Mouse (Mus musculus): Measurements from ENCODE around the gene Arhgap8. TPM values are rescaled to one million over a fixed set of nuclear protein-coding genes. Genes with fewer than 3 reads are reported as not detected.

The Arhgap8 gene
- total and polyA plus RNA-seq, 3 experiments = not detected

DNA sequence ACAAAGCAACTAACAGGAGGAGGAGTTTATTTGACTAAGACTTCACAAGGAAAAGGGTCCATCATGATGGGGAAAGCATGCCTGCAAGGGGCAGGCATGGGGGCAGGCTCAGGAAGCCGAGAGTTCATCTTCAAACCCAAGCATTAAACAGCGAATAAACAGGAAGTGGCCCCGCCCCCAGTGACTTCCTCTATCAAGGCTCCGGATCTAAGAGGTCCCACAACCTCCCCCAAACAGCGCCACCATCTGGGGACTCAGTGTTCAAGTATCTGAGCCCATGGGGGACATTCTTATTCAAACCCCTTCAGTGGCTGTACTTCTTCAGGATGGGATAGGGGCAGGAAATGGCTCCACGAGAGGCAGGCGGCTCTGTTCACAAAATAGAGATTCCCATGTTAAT, 27.2 kb upstream of the Arhgap8 start:
- H3K4me3 ChIP-seq (ENCODE audit: control insufficient read depth in 1 of 2, insufficient read depth in 1 of 2, low read depth in 2 of 2, low read length in 2 of 2) = no peak overlapping the region
- DNase-seq (ENCODE audit: low read depth, low spot score) = no peak
- H3K79me2 ChIP-seq (ENCODE audit: control insufficient read depth, insufficient read depth, low read length, poor library complexity) = no peaks in the 10 kb centered on the region
- H3K9me3 ChIP-seq (replicated peaks; ENCODE audit: insufficient read depth, low read length) = no peaks in the 10 kb centered on the region
- H3K27me3 ChIP-seq (ENCODE audit: control insufficient read depth in 1 of 2, insufficient read depth in 2 of 2, low read length in 2 of 2) = no peaks in the 10 kb centered on the region
- TF ChIP-seq HCFC1 (IDR thresholded peaks at IDR 0.05; ENCODE audit: low read depth, low read length) (no peak), TBP (IDR thresholded peaks at IDR 0.05; ENCODE audit: low read depth, low read length) (no peak), POLR2AphosphoS5 (IDR thresholded peaks at IDR 0.05; ENCODE audit: borderline replicate concordance, low read depth, low read length) (no peak), NELFE (IDR thresholded peaks at IDR 0.05; ENCODE audit: low read depth, low read length) (no peak), CTCF (IDR thresholded peaks at IDR 0.05 in 2 of 3, conservative IDR thresholded peaks at IDR 0.05 in 1 of 3; ENCODE audit: control insufficient read depth in 1 of 3, insufficient read depth in 1 of 3, low read depth in 2 of 3, low read length in 3 of 3, poor library complexity in 1 of 3, severe bottlenecking in 1 of 3) (no peak), JUND (IDR thresholded peaks at IDR 0.05; ENCODE audit: low read depth, low read length) (no peak), MXI1 (IDR thresholded peaks at IDR 0.05; ENCODE audit: low read depth, low read length) (no peak), MAFK (IDR thresholded peaks at IDR 0.05; ENCODE audit: borderline replicate concordance, low read depth, low read length) (no peak), CHD1 (IDR thresholded peaks at IDR 0.05; ENCODE audit: low read depth, low read length) (no peak)
- H3K36me3 ChIP-seq (ENCODE audit: control insufficient read depth in 1 of 2, insufficient read depth in 2 of 2, low read length in 2 of 2) = no peaks in the 10 kb centered on the region
- no peak overlapping the region for H3K9ac ChIP-seq (ENCODE audit: control insufficient read depth, low read depth, low read length, poor library complexity, severe bottlenecking)
- H3K27ac ChIP-seq (ENCODE audit: control insufficient read depth, low read depth, low read length) = no peak overlapping the region
- H3K4me1 ChIP-seq (ENCODE audit: control insufficient read depth in 1 of 2, insufficient read depth in 2 of 2, low read length in 2 of 2) = no peaks in the 10 kb centered on the region

DNA sequence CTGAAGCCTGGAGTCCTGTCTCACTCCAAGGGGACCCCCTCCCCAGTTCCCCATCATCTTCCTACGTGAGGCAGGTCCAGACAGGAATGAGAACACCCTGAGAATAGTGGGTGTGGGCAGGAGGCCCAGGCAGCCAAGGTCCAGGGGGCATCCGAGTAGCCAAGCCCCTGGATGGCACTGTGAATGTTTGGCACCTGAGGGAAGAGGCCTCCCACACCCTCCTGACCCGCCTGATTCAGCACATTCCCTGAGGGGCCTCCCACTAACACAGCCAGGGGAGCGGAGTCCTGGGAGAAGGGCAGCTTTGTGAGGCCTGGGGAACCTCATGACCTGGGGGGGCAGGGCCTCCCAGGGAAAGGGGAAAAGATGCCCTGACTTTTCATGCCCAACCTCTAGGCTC, 23.8 kb upstream of the Arhgap8 start:
- no peaks in the 10 kb centered on the region for H3K4me1 ChIP-seq (ENCODE audit: control insufficient read depth in 1 of 2, insufficient read depth in 2 of 2, low read length in 2 of 2)
- TF ChIP-seq POLR2AphosphoS5 (IDR thresholded peaks at IDR 0.05; ENCODE audit: borderline replicate concordance, low read depth, low read length) = no peak
- no peak for TF ChIP-seq USF1 (IDR thresholded peaks at IDR 0.05; ENCODE audit: low read depth, low read length)
- H3K27ac ChIP-seq (ENCODE audit: control insufficient read depth, low read depth, low read length) = no peak overlapping the region
- no peaks in the 10 kb centered on the region for H3K36me3 ChIP-seq (ENCODE audit: control insufficient read depth in 1 of 2, insufficient read depth in 2 of 2, low read length in 2 of 2)
- no peaks in the 10 kb centered on the region for H3K79me2 ChIP-seq (ENCODE audit: control insufficient read depth, insufficient read depth, low read length, poor library complexity)
- no peaks in the 10 kb centered on the region for H3K27me3 ChIP-seq (ENCODE audit: control insufficient read depth in 1 of 2, insufficient read depth in 2 of 2, low read length in 2 of 2)
- no peaks in the 10 kb centered on the region for H3K9me3 ChIP-seq (replicated peaks; ENCODE audit: insufficient read depth, low read length)
- H3K4me3 ChIP-seq (ENCODE audit: control insufficient read depth in 1 of 2, insufficient read depth in 1 of 2, low read depth in 2 of 2, low read length in 2 of 2) = no peak overlapping the region
- no peak overlapping the region for H3K9ac ChIP-seq (ENCODE audit: control insufficient read depth, low read depth, low read length, poor library complexity, severe bottlenecking)
- no peak for DNase-seq (ENCODE audit: low read depth, low spot score)

DNA sequence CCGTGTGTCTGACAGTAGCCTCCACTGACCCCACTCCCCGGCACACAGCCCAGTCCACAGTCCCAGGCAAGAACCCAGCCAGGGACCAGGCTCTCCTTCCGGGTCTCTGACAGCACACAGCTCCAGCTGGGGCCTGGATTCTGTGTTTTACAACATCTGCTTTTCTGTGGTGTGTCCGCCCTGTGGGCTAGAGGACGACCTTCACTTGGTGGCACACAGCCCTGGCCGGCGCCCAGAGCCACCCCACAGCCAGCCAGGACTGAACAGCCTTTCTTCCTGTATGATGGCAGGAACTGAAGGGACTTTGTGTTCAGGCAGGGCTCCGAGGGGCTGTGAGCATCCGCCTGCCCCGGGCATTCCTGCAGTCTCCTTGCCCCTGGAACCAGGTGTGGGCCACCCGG, 22.2 kb upstream of the Arhgap8 start:
- TF ChIP-seq HCFC1 (IDR thresholded peaks at IDR 0.05; ENCODE audit: low read depth, low read length) = no peak
- TF ChIP-seq MAZ (IDR thresholded peaks at IDR 0.05; ENCODE audit: low read depth, low read length) = no peak
- no peak for TF ChIP-seq RAD21 (IDR thresholded peaks at IDR 0.05; ENCODE audit: low read depth, low read length)
- no peak for TF ChIP-seq MXI1 (IDR thresholded peaks at IDR 0.05; ENCODE audit: low read depth, low read length)
- TF ChIP-seq POLR2A (IDR thresholded peaks at IDR 0.05; ENCODE audit: control insufficient read depth in 1 of 2, insufficient read depth in 1 of 2, low read depth in 1 of 2, low read length in 2 of 2, poor library complexity in 1 of 2) = no peak
- no peak for TF ChIP-seq ZC3H11A (IDR thresholded peaks at IDR 0.05; ENCODE audit: low read depth, low read length)
- TF ChIP-seq TCF12 (IDR thresholded peaks at IDR 0.05; ENCODE audit: low read depth, low read length) = no peak
- TF ChIP-seq ETS1 (IDR thresholded peaks at IDR 0.05; ENCODE audit: low read depth, low read length) = no peak
- TF ChIP-seq NELFE (IDR thresholded peaks at IDR 0.05; ENCODE audit: low read depth, low read length) = no peak
- TF ChIP-seq MYB (IDR thresholded peaks at IDR 0.05; ENCODE audit: low read depth, low read length) = no peak
- TF ChIP-seq MAX (IDR thresholded peaks at IDR 0.05; ENCODE audit: low read length) = no peak
- no peak for TF ChIP-seq RCOR1 (IDR thresholded peaks at IDR 0.05; ENCODE audit: low read depth, low read length)
- no peak for TF ChIP-seq TAL1 (IDR thresholded peaks at IDR 0.05; ENCODE audit: low read length)
- TF ChIP-seq ZKSCAN1 (IDR thresholded peaks at IDR 0.05; ENCODE audit: low read depth, low read length) = no peak
- no peak for TF ChIP-seq EP300 (IDR thresholded peaks at IDR 0.05; ENCODE audit: low read depth in 1 of 2, low read length in 2 of 2)
- TF ChIP-seq POLR2AphosphoS2 (IDR thresholded peaks at IDR 0.05; ENCODE audit: low read length) = no peak
- no peak for TF ChIP-seq SMC3 (IDR thresholded peaks at IDR 0.05; ENCODE audit: low read depth, low read length)
- TF ChIP-seq CTCF (IDR thresholded peaks at IDR 0.05 in 2 of 3, conservative IDR thresholded peaks at IDR 0.05 in 1 of 3; ENCODE audit: control insufficient read depth in 1 of 3, insufficient read depth in 1 of 3, low read depth in 2 of 3, low read length in 3 of 3, poor library complexity in 1 of 3, severe bottlenecking in 1 of 3) = no peak
- H3K36me3 ChIP-seq (ENCODE audit: control insufficient read depth in 1 of 2, insufficient read depth in 2 of 2, low read length in 2 of 2) = no peaks in the 10 kb centered on the region
- H3K79me2 ChIP-seq (ENCODE audit: control insufficient read depth, insufficient read depth, low read length, poor library complexity) = no peaks in the 10 kb centered on the region
- H3K9ac ChIP-seq (ENCODE audit: control insufficient read depth, low read depth, low read length, poor library complexity, severe bottlenecking) = no peak overlapping the region
- H3K4me3 ChIP-seq (ENCODE audit: control insufficient read depth in 1 of 2, insufficient read depth in 1 of 2, low read depth in 2 of 2, low read length in 2 of 2) = no peak overlapping the region
- no peak overlapping the region for H3K27ac ChIP-seq (ENCODE audit: control insufficient read depth, low read depth, low read length)
- no peaks in the 10 kb centered on the region for H3K4me1 ChIP-seq (ENCODE audit: control insufficient read depth in 1 of 2, insufficient read depth in 2 of 2, low read length in 2 of 2)
- DNase-seq (ENCODE audit: low read depth, low spot score) = no peak
- H3K9me3 ChIP-seq (replicated peaks; ENCODE audit: insufficient read depth, low read length) = no peaks in the 10 kb centered on the region
- no peaks in the 10 kb centered on the region for H3K27me3 ChIP-seq (ENCODE audit: control insufficient read depth in 1 of 2, insufficient read depth in 2 of 2, low read length in 2 of 2)

Measured in MEL (cell line).